Mouse (Mus musculus) CH12.LX (cell line): Measurements from ENCODE around the gene Wfdc17. TPM values are rescaled to one million over a fixed set of nuclear protein-coding genes. Genes with fewer than 3 reads are reported as not detected.

ENCODE experiments used
- DNase-seq: peaks from one replicate; pipeline ENCODE4 v3.0.0-alpha.2; 2013; ENCODE audit errors: extremely low read depth
- H3K27ac ChIP-seq: 2 replicates; pipeline ENCODE4 v1.5.1; 2012; ENCODE audit warnings: low read depth, mild to moderate bottlenecking, control low read depth, moderate library complexity; ENCODE audit not compliant: insufficient read depth
- H3K27me3 ChIP-seq: replicated peaks from 2 replicates; pipeline ENCODE3; 2012; ENCODE audit warnings: inconsistent platforms
- H3K36me3 ChIP-seq, 2 experiments: replicated peaks in 1 of 2; 2 replicates each; pipeline versions ENCODE3 to v1.6.1; 2012; ENCODE audit warnings: inconsistent platforms in 1 of 2, low read length in 1 of 2, mild to moderate bottlenecking in 1 of 2, mixed read lengths in 1 of 2, moderate library complexity in 1 of 2; ENCODE audit not compliant: control insufficient read depth in 1 of 2, insufficient read depth in 1 of 2
- H3K4me1 ChIP-seq, 2 experiments: 2 replicates each; pipeline ENCODE4 v1.6.1; 2012; ENCODE audit warnings: inconsistent platforms in 1 of 2, moderate library complexity in 1 of 2; ENCODE audit not compliant: insufficient read depth in 2 of 2, control insufficient read depth in 1 of 2
- H3K4me2 ChIP-seq: 2 replicates; pipeline ENCODE4 v1.6.1; 2012; ENCODE audit warnings: low read depth, mild to moderate bottlenecking, control low read depth; ENCODE audit not compliant: poor library complexity, insufficient read depth, severe bottlenecking
- H3K4me3 ChIP-seq, 3 experiments: fragments of 150-350 bp in 1 of 3; sonication (generic) in 1 of 3; replicated peaks in 1 of 3; 2 replicates each; pipeline versions ENCODE3 to v1.5.1; 2011 to 2012; ENCODE audit warnings: low read depth in 2 of 3, low read length in 2 of 3, mild to moderate bottlenecking in 2 of 3, moderate library complexity in 2 of 3, control low read depth in 1 of 3, improper control_type of control experiment in 1 of 3, inconsistent platforms in 1 of 3, mixed read lengths in 1 of 3; ENCODE audit not compliant: poor library complexity in 1 of 3
- H3K79me2 ChIP-seq: replicated peaks from 2 replicates; pipeline ENCODE4 v1.6.1; 2012; ENCODE audit warnings: mild to moderate bottlenecking, moderate library complexity; ENCODE audit not compliant: control insufficient read depth, poor library complexity, insufficient read depth, severe bottlenecking; ENCODE audit errors: extremely low read depth
- H3K9ac ChIP-seq: 2 replicates; pipeline ENCODE4 v1.6.1; 2012; ENCODE audit warnings: low read depth, mild to moderate bottlenecking, control low read depth, moderate library complexity; ENCODE audit not compliant: insufficient read depth
- H3K9me3 ChIP-seq: replicated peaks from 2 replicates; pipeline ENCODE3; 2012; ENCODE audit warnings: low read length, inconsistent platforms, mixed read lengths
- BHLHE40 ChIP-seq: IDR thresholded peaks from 2 replicates; pipeline ENCODE4 v1.6.1; 2011; ENCODE audit warnings: mild to moderate bottlenecking, low read depth, low read length, improper control_type of control experiment
- CTCF ChIP-seq, 2 experiments: IDR thresholded peaks in 1 of 2; conservative IDR thresholded peaks in 1 of 2; 2 replicates each; pipeline ENCODE4 v1.5.1; 2011 to 2012; ENCODE audit warnings: low read depth in 2 of 2, low read length in 2 of 2, improper control_type of control experiment in 1 of 2, inconsistent platforms in 1 of 2, mild to moderate bottlenecking in 1 of 2, moderate library complexity in 1 of 2
- E2F4 ChIP-seq: IDR thresholded peaks from 2 replicates; pipeline ENCODE4 v1.6.1; 2011; ENCODE audit warnings: low read depth, low read length, improper control_type of control experiment; ENCODE audit not compliant: insufficient replicate concordance
- EP300 ChIP-seq: IDR thresholded peaks from 2 replicates; pipeline ENCODE4 v1.6.1; 2011; ENCODE audit warnings: low read length, improper control_type of control experiment
- ETS1 ChIP-seq: conservative IDR thresholded peaks from 2 replicates; pipeline ENCODE4 v1.6.1; 2012; ENCODE audit warnings: low read depth, mild to moderate bottlenecking, inconsistent platforms, low read length, improper control_type of control experiment, moderate library complexity
- GABPA ChIP-seq: IDR thresholded peaks from 2 replicates; pipeline ENCODE4 v1.6.1; 2012; ENCODE audit warnings: low read depth, low read length, improper control_type of control experiment, inconsistent platforms; ENCODE audit not compliant: insufficient replicate concordance
- JUN ChIP-seq: IDR thresholded peaks from 2 replicates; pipeline ENCODE4 v1.6.1; 2011; ENCODE audit warnings: low read depth, mild to moderate bottlenecking, low read length, improper control_type of control experiment, moderate library complexity; ENCODE audit not compliant: insufficient read depth
- JUND ChIP-seq: conservative IDR thresholded peaks from 2 replicates; pipeline ENCODE4 v1.6.1; 2011; ENCODE audit warnings: low read depth, low read length, improper control_type of control experiment
- KAT2A ChIP-seq: IDR thresholded peaks from 2 replicates; pipeline ENCODE4 v1.6.1; 2012; ENCODE audit warnings: low read length, improper control_type of control experiment, inconsistent platforms; ENCODE audit not compliant: insufficient replicate concordance
- MAX ChIP-seq: IDR thresholded peaks from 2 replicates; pipeline ENCODE4 v1.6.1; 2011; ENCODE audit warnings: low read length, improper control_type of control experiment
- MAZ ChIP-seq: IDR thresholded peaks from 2 replicates; pipeline ENCODE4 v1.6.1; 2012; ENCODE audit warnings: low read depth, mild to moderate bottlenecking, inconsistent platforms, low read length, improper control_type of control experiment, moderate library complexity
- MXI1 ChIP-seq: IDR thresholded peaks from 2 replicates; pipeline ENCODE4 v1.6.1; 2011; ENCODE audit warnings: mild to moderate bottlenecking, low read depth, low read length, improper control_type of control experiment
- NRF1 ChIP-seq: IDR thresholded peaks from 2 replicates; pipeline ENCODE4 v1.6.1; 2014; ENCODE audit warnings: low read depth, mild to moderate bottlenecking, inconsistent platforms, low read length, improper control_type of control experiment, moderate library complexity
- PAX5 ChIP-seq: IDR thresholded peaks from 2 replicates; pipeline ENCODE4 v1.6.1; 2012; ENCODE audit warnings: low read length, inconsistent platforms, mixed read lengths
- POLR2AphosphoS2 ChIP-seq: IDR thresholded peaks from 2 replicates; pipeline ENCODE4 v1.6.1; 2011; ENCODE audit warnings: low read depth, low read length, improper control_type of control experiment
- RAD21 ChIP-seq: IDR thresholded peaks from 2 replicates; pipeline ENCODE4 v1.6.1; 2011; ENCODE audit warnings: low read depth, mild to moderate bottlenecking, low read length, improper control_type of control experiment, moderate library complexity
- RCOR1 ChIP-seq: conservative IDR thresholded peaks from 2 replicates; pipeline ENCODE4 v1.6.1; 2012; ENCODE audit warnings: low read depth, mild to moderate bottlenecking, inconsistent platforms, low read length, improper control_type of control experiment
- TBP ChIP-seq: conservative IDR thresholded peaks from 2 replicates; pipeline ENCODE4 v1.6.1; 2011; ENCODE audit warnings: low read depth, low read length, improper control_type of control experiment
- TCF12 ChIP-seq: IDR thresholded peaks from 2 replicates; pipeline ENCODE4 v1.6.1; 2014; ENCODE audit warnings: low read depth, mild to moderate bottlenecking, inconsistent platforms, low read length, improper control_type of control experiment
- UBTF ChIP-seq: IDR thresholded peaks from 2 replicates; pipeline ENCODE4 v1.6.1; 2012; ENCODE audit warnings: low read depth, mild to moderate bottlenecking, inconsistent platforms, low read length, improper control_type of control experiment, moderate library complexity
- USF2 ChIP-seq: conservative IDR thresholded peaks from 2 replicates; pipeline ENCODE4 v1.6.1; 2011; ENCODE audit warnings: low read depth, low read length, improper control_type of control experiment
- ZMIZ1 ChIP-seq: IDR thresholded peaks from 2 replicates; pipeline ENCODE4 v1.6.1; 2012; ENCODE audit warnings: low read depth, mild to moderate bottlenecking, inconsistent platforms, low read length, improper control_type of control experiment
- ZNF384 ChIP-seq: IDR thresholded peaks from 2 replicates; pipeline ENCODE4 v1.6.1; 2012; ENCODE audit warnings: low read depth, low read length, improper control_type of control experiment, inconsistent platforms
- dilution Hi-C: fragments of 300-500 bp; cut with MboI; formaldehyde crosslinking; loops from 2 replicates; pipeline ENCODE4 v1.14.3; 2020; ENCODE audit warnings: low sequenced_read_pairs; ENCODE audit not compliant: extremely low pct_unique_long_range_greater_than_20kb, extremely low pct_ligation_motif_present
- in situ Hi-C: fragments of 300-500 bp; cut with MboI; formaldehyde crosslinking; loops from 3 replicates; pipeline ENCODE4 v1.14.3; 2019; ENCODE audit warnings: low sequenced_read_pairs, low pct_ligation_motif_present, low pct_unique_long_range_greater_than_20kb, mixed read lengths
- polyA plus RNA-seq: library from polyadenylated mRNA; unstranded; fragments of >175 nt; gene quantifications from 2 replicates; pipeline ENCODE4 v1.2.1, GENCODE M21; 2012; ENCODE audit warnings: low read depth; ENCODE audit not compliant: insufficient read length
- total RNA-seq, 2 experiments: library from RNA; depleted of rRNA; stranded (reverse); fragments of 300-350 nt in 1 of 2; fragments of >200 nt in 1 of 2; gene quantifications; 2 replicates each; pipeline ENCODE4 v1.2.3; 2012 to 2014

Wfdc17 gene
- total and polyA plus RNA-seq, 3 experiments, result not detected

GRCm38 (mm10) chr11:83657508-83657907 is 46.3 kb upstream of the Wfdc17 start:
- dilution Hi-C loops (no loop called here), in situ Hi-C loops (no loop called here)
- H3K9me3 ChIP-seq, result no peaks in the 10 kb centered on the region
- no peak overlapping the region for H3K27ac ChIP-seq
- H3K79me2 ChIP-seq, result no peaks in the 10 kb centered on the region
- no peak for DNase-seq
- TF ChIP-seq MAZ (no peak), JUND (no peak), TCF12 (no peak), POLR2AphosphoS2 (no peak), ETS1 (no peak), ZMIZ1 (no peak)
- no peak overlapping the region for H3K4me2 ChIP-seq
- peaks cover 7% of the 10 kb centered on the region for H3K27me3 ChIP-seq
- H3K9ac ChIP-seq, result no peak overlapping the region
- no peaks in the 10 kb centered on the region for H3K36me3 ChIP-seq
- H3K4me3 ChIP-seq, result no peak overlapping the region
- H3K4me1 ChIP-seq, result peaks cover 10 to 16% of the 10 kb centered on the region in 2 experiments; a peak in 2 of 4 replicates

GRCm38 (mm10) chr11:83658797-83659196 is 45.0 kb upstream of the Wfdc17 start:
- Histone ChIP-seq H3K9me3 (no peaks in the 10 kb centered on the region), H3K27ac (no peak overlapping the region), H3K79me2 (no peaks in the 10 kb centered on the region), H3K4me2 (no peak overlapping the region), H3K4me1 (peaks cover 10 to 18% of the 10 kb centered on the region in 2 experiments; a peak in 2 of 4 replicates), H3K9ac (no peak overlapping the region), H3K27me3 (peaks cover 7% of the 10 kb centered on the region), H3K36me3 (no peaks in the 10 kb centered on the region), H3K4me3 (no peak overlapping the region)
- in situ Hi-C loops (no loop called here), dilution Hi-C loops (no loop called here)
- TF ChIP-seq EP300, result no peak
- no peak for TF ChIP-seq ETS1
- no peak for TF ChIP-seq ZNF384
- TF ChIP-seq RCOR1, result no peak
- TF ChIP-seq BHLHE40, result peak; percentile 42; the same call in 1 of the 2 replicates
- no peak for TF ChIP-seq MAX
- no peak for TF ChIP-seq TBP
- no peak for TF ChIP-seq USF2
- no peak for DNase-seq

- in situ Hi-C loops (no loop called here), dilution Hi-C loops (no loop called here)
- no peak within 1 kb of the TSS for H3K27ac ChIP-seq
- H3K4me1 ChIP-seq, result peaks cover 3 to 14% of the 10 kb centered on the region in 2 experiments; a peak in 2 of 4 replicates
- H3K36me3 ChIP-seq, result no peaks in the 10 kb centered on the region
- no peaks in the 10 kb centered on the region for H3K9me3 ChIP-seq
- TF ChIP-seq MXI1 (no peak), ZMIZ1 (no peak), PAX5 (no peak), JUN (no peak), KAT2A (no peak), EP300 (no peak; the same call in 1 of the 2 replicates), POLR2AphosphoS2 (no peak), UBTF (no peak), RAD21 (no peak), E2F4 (no peak), CTCF (conservative IDR thresholded peaks at IDR 0.05 in 1 of 2, IDR thresholded peaks at IDR 0.05 in 1 of 2; ENCODE audit: low read depth in 2 of 2, low read length in 2 of 2) (no peak), BHLHE40 (no peak), NRF1 (no peak), GABPA (no peak)
- H3K4me3 ChIP-seq, result no peak within 1 kb of the TSS
- H3K4me2 ChIP-seq, result peak within 1 kb of the TSS; percentile 8
- no peak for DNase-seq
- peaks cover 10% of the 10 kb centered on the region for H3K27me3 ChIP-seq
- no peak within 1 kb of the TSS for H3K9ac ChIP-seq
- no peaks in the 10 kb centered on the region for H3K79me2 ChIP-seq
Measured at GRCm38 (mm10) chr11:83662204-83662603, 41.6 kb upstream of the Wfdc17 start, which contains the start of gene Ccl4. Gene Ccl4 (plus strand): TSS chr11:83662584.
